Mouse (Mus musculus) testis, adult 2 months (tissue): ENCODE data around the gene Dgat2. TPM values are rescaled to one million over a fixed set of nuclear protein-coding genes. Genes with fewer than 3 reads are reported as not detected.

ENCODE experiments used
- H3K27ac ChIP-seq: fragments of 200-500 bp; 2 replicates; pipeline ENCODE4 v1.5.1; 2012; ENCODE audit warnings: low read depth, low read length; ENCODE audit not compliant: control insufficient read depth, insufficient read depth
- H3K27me3 ChIP-seq: fragments of 200-500 bp; 2 replicates; pipeline ENCODE4 v1.6.1; 2012; ENCODE audit warnings: mild to moderate bottlenecking, low read length, moderate library complexity; ENCODE audit not compliant: control insufficient read depth, insufficient read depth
- H3K36me3 ChIP-seq: fragments of 200-500 bp; 2 replicates; pipeline ENCODE4 v1.6.1; 2012; ENCODE audit warnings: mild to moderate bottlenecking, low read length; ENCODE audit not compliant: control insufficient read depth, insufficient read depth
- H3K4me1 ChIP-seq: fragments of 200-500 bp; 2 replicates; pipeline ENCODE4 v1.6.1; 2012; ENCODE audit warnings: low read length; ENCODE audit not compliant: control insufficient read depth, insufficient read depth
- H3K4me3 ChIP-seq: fragments of 200-500 bp; 2 replicates; pipeline ENCODE4 v1.5.1; 2012; ENCODE audit warnings: low read depth, mild to moderate bottlenecking, low read length, moderate library complexity, mixed read lengths; ENCODE audit not compliant: control insufficient read depth
- CTCF ChIP-seq: fragments of 200-500 bp; IDR thresholded peaks from 2 replicates; pipeline ENCODE4 v1.5.1; 2012; ENCODE audit warnings: low read depth, mild to moderate bottlenecking, inconsistent platforms, low read length, moderate library complexity; ENCODE audit not compliant: control insufficient read depth, insufficient read depth, insufficient replicate concordance
- POLR2A ChIP-seq: fragments of 200-500 bp; IDR thresholded peaks from 2 replicates; pipeline ENCODE4 v1.6.1; 2012; ENCODE audit warnings: low read depth, mild to moderate bottlenecking, inconsistent platforms, low read length, moderate library complexity; ENCODE audit not compliant: control insufficient read depth
- polyA plus RNA-seq: library from polyadenylated mRNA; depleted of rRNA; stranded (reverse); fragments of >200 nt; gene quantifications from 2 replicates; pipeline ENCODE4 v1.2.3, GENCODE M21; 2012

The Dgat2 gene
- polyA plus RNA-seq, 1 experiment, result 315 TPM

- H3K27me3 ChIP-seq, result no peaks in the 10 kb centered on the region
- TF ChIP-seq POLR2A (no peak), CTCF (no peak)
- no peak overlapping the region for H3K4me3 ChIP-seq
- H3K27ac ChIP-seq, result no peak overlapping the region
- no peaks in the 10 kb centered on the region; the same call in 1 of the 2 replicates for H3K4me1 ChIP-seq
- no peaks in the 10 kb centered on the region for H3K36me3 ChIP-seq
Observed at GRCm38 (mm10) chr7:99170519-99170918, 12.0 kb downstream of the Dgat2 start.

DNA sequence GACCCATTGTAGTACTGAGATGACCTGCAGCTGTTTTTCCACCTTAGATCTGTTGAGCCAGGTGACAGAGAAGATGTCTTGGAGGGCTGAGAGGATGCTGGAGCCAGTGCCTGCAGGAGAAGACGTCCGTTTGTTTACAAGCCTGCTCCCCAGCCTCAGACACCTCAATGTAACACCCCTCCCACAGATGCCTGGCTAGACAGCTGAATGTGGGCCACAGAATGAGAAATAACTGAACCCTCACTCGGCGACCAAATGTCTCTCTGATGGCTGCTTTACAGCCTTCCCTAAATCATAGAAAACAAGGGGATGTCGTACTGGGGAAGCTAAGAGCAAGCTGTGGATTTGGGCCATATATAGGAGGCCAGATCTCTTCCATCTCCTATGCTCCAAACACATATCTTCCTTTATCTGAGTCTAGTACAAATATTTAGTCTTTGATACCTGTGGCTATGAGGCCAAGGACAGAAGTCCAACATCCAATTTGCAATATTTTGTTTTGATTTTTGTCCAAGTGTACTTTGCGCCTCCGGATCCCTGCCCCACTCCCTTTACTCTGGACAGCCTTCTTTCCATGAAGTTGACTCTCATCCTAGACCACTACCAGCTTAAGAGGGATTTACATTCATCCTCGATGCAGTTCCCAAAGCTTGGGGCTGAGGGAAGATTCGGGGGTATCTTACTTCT is 12.7 kb downstream of the Dgat2 start:
- Histone ChIP-seq H3K36me3 (no peaks in the 10 kb centered on the region), H3K4me1 (no peaks in the 10 kb centered on the region; the same call in 1 of the 2 replicates), H3K27ac (no peak overlapping the region), H3K27me3 (no peaks in the 10 kb centered on the region), H3K4me3 (no peak overlapping the region)
- TF ChIP-seq POLR2A (no peak), CTCF (no peak)

GRCm38 (mm10) chr7:99168756-99169155 is 13.8 kb downstream of the Dgat2 start:
- no peaks in the 10 kb centered on the region for H3K36me3 ChIP-seq
- H3K27me3 ChIP-seq, result no peaks in the 10 kb centered on the region
- no peak overlapping the region for H3K4me3 ChIP-seq
- TF ChIP-seq POLR2A, result no peak
- TF ChIP-seq CTCF, result no peak
- no peaks in the 10 kb centered on the region; the same call in 1 of the 2 replicates for H3K4me1 ChIP-seq
- H3K27ac ChIP-seq, result no peak overlapping the region

GRCm38 (mm10) chr7:99167939-99168338 is 14.6 kb downstream of the Dgat2 start:
- H3K27ac ChIP-seq, result no peak overlapping the region
- H3K36me3 ChIP-seq, result no peaks in the 10 kb centered on the region
- H3K27me3 ChIP-seq, result no peaks in the 10 kb centered on the region
- H3K4me1 ChIP-seq, result no peaks in the 10 kb centered on the region
- TF ChIP-seq POLR2A (no peak), CTCF (no peak)
- H3K4me3 ChIP-seq, result no peak overlapping the region

DNA sequence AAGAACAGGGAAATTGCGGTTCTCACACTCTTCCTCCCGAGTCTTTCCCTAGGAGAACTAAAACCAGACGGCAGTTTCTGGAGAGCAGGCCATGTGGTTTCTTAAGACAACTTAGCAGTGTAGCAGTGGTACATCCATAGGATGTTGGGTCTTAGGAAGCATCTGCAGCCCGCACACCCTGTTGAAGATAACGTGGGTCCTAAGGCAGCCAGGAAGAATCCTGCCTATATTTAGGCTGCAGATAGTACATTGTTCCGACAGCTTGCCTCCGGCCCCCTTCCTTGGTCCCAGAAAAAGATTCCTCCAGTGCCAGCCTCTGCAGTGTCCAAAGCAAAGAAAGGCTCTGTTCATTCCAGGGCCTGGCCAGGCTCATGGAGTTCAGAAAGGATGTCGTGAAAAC is 16.4 kb downstream of the Dgat2 start:
- H3K4me3 ChIP-seq, result no peak overlapping the region
- no peaks in the 10 kb centered on the region for H3K27me3 ChIP-seq
- H3K4me1 ChIP-seq, result no peaks in the 10 kb centered on the region
- no peak overlapping the region for H3K27ac ChIP-seq
- H3K36me3 ChIP-seq, result no peaks in the 10 kb centered on the region
- TF ChIP-seq CTCF, result no peak
- TF ChIP-seq POLR2A, result no peak

GRCm38 (mm10) chr7:99164873-99165410 is 17.6 kb downstream of the Dgat2 start:
- Histone ChIP-seq H3K27me3 (no peaks in the 10 kb centered on the region), H3K4me1 (no peaks in the 10 kb centered on the region), H3K27ac (no peak overlapping the region), H3K36me3 (no peaks in the 10 kb centered on the region), H3K4me3 (no peak overlapping the region)
- no peak for TF ChIP-seq CTCF
- TF ChIP-seq POLR2A, result no peak

DNA sequence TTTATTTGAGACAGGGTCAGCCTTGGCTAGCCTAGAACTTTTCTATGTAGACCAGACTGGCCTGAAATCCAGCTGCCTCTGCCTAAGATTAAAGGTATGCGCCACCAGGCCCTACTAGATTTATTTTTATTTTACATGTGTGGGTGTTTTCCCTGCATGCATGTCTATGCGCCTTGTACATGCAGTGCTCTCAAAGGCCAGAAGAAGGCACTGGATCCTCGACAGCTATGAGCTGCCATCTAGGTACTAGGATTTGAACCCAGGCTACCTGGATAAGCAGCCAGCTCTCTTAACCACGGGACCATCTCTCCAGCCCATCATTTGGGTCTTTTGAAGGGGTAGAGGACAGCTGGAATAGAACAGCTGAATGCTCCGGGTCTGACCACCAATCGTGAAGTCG is 20.1 kb downstream of the Dgat2 start:
- H3K27me3 ChIP-seq, result no peaks in the 10 kb centered on the region
- no peak overlapping the region for H3K27ac ChIP-seq
- H3K4me1 ChIP-seq, result no peaks in the 10 kb centered on the region
- H3K4me3 ChIP-seq, result no peak overlapping the region
- H3K36me3 ChIP-seq, result no peaks in the 10 kb centered on the region
- TF ChIP-seq CTCF (no peak), POLR2A (no peak)

DNA sequence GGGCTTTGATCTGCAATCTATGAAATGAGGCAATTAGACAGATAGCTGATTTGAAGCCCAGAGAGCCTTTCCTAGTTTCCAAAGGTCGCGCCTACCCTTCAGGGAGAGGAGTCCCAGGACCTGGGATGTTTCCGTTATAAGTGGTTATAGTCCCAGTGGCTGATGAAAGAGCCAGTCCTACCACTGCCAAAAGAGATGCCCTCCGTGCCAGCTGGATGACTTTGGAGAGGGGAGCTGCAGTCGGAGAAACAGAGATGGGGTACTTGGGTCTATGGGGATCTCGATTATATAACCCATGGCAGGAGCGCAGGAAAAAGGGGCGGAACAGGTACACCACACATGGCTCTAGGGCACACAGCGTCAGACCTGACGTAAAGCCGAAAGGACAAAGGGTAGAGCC is 20.6 kb downstream of the Dgat2 start:
- Histone ChIP-seq H3K27me3 (no peaks in the 10 kb centered on the region), H3K36me3 (no peaks in the 10 kb centered on the region), H3K27ac (no peak overlapping the region), H3K4me1 (no peaks in the 10 kb centered on the region), H3K4me3 (no peak overlapping the region)
- TF ChIP-seq CTCF, result no peak
- TF ChIP-seq POLR2A, result no peak
